Mouse (Mus musculus): ENCODE measurements at regions not wholly inside any gene's neighbourhood (a gene's known extent, or its start where the extent isn't known, plus 50 kb on each side); places are given as distances from the start of the nearest gene placed in this dataset.

DNA sequence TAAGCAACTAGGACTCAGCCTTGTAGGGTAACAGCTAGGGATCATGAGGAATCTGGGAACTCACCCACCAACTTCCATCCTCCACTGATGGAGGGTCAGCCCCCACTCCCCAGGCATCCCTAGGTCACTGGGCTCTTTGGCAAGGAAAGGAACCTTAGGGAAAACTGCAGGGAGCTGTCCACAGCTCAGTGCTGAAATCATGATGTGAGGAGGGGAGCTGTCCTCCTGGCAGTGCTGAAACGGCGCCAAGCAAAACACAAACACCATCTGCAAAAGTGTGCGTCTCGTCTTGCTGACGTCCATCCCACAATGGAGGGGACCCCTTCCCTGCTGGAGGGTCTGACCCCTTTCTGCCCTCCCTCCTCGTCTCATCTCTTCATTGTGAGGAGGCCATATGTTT is 68.6 kb upstream of the Rph3a start:
- peak; percentile 62 for DNase-seq (ENCODE audit: low spot score)

DNA sequence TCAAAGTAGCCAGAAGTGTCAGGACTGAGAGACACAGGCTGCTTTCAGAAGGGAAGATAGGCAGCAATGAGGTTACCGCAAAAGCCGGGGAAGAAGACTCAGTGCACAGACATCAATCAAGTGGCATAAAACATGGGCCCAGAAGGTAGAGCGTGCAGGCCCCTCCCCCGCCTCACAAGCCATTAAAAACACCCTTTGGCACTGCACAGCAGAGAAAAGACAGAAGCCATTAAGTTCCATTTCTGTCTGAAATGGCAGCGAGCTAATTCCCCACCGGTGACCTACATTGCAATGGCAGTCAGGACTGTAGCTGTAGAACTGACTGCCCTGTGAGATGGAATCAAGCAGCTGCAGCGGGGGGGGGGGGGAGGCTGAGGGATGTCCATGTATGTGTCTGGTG is 66.8 kb upstream of the Rph3a start:
- no peak for DNase-seq (ENCODE audit: low spot score)

DNA sequence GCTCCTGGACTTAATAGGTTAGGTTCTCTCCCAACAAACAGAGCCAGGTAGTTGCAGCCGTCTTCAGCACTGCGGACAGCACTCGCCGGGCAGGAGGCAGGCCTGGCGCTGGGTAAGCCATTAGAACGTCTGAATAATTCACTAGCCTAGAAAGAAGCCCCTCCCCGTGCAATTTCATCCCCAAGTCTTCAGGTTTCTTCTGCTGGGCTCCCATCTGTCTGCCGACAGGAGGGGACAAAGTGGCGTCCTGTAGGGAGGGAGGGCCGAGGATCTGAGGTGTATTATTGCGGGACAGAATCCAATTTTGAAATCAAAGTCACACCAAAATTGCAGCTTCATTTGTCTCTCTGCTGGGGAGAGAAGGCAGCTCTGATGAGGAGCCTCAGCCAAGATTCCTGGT is 58.9 kb upstream of the Rph3a start:
- DNase-seq (ENCODE audit: low spot score), result peak; percentile 18

DNA sequence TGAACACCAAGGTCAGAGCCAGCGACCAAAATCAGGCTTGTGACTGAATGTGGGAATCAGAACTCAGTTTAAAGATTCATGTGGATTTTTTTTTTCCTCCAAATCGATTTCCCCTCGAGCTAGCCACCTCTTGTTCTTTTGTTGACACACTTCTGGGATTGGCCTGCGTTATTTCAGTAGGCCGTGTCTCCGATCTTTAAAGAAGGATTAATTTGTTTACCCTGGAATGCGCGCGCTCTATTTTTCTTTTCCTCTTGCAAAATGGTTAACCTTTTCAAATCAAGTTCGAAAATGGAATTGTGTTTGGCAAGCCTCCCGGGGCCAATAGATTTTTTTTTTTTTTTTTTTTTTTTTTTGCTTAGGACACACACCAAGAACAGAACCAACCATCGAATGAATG is 54.8 kb upstream of the Rph3a start:
- no peak for DNase-seq (ENCODE audit: low spot score)

DNA sequence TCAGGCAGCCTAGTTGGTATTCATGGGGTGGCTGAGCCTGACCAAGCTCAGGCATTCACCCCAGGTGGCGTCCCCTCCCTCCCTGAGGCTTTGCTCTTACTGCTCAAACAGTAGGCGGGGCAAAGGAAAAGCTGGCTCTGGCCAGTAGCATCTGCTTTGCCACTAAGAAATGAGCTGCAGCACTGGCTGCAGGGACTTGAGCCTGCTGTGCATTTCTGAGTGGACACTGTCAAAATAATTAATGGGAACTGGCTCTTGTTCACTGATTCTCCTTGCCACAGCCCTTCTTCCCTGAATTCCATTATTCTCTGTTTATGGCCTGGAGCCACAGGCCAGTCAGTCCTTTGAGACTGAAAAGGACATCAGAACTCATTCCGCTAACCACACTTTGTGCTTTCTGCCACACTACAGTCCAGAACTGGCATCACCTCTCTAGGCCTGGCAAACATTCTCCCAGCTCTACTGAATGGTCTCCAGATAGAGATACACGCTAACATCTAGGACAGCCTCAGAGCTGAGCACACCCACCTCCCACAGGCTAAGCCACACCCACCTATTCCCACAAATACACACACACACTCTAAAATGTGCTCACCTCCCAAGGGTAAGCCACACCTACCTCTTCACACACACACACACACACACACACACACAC is 53.2 kb upstream of the Rph3a start:
- DNase-seq (ENCODE audit: low spot score), result no peak

DNA sequence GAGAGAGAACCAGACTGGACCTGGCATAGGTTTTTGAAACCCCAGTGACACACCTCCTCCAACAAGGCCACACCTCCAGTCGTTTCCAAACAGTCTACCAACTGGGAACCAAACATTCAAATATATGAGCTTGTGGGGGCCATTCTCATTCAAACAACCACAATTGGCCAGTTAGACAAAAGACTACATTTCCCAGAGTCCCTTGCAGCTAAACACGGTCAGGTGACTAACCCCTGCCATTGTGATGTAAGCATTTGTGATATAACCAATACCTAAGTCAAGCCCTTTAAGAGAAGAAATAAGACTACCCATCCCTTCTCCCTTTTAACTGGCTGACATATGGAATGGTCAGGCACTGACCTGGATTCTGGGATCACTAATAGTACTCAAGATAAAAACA is 51.8 kb upstream of the Rph3a start:
- no peak for DNase-seq (ENCODE audit: low spot score)
